Mouse (Mus musculus): ENCODE results near the gene Ankrd33. TPM values are rescaled to one million over a fixed set of nuclear protein-coding genes. Genes with fewer than 3 reads are reported as not detected.

The Ankrd33 gene
- polyA plus RNA-seq (2012; rRNA removed) = not detected in 2 replicates

DNA sequence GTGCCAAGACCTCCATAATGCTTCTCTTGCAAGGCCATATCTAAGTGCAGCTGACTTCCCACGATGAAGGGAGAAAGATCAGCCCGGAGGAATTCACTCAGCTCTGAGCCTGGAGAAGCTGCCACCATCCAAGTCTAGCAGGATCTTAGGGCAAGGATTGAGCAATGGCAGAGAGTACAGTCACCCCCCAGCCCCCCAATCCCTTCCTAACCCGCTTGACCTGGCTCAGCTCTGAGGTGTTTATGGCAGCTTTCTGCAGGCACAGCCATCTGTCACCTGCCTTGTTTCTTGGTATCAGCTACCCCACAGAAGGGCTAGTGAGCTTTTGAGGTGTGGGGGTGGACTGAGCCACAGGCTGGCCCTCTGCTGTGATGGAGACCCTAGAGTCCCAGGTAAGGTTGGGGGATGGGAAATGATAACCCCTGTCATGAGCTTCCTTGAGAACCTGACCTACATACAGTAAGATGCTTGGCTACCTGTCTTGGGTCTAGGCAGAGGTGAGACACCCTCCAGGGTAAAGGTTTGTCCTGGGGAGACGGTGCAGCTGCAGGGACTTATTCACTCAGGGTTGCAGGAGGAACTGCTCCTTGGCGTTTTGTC, at the start of gene Ankrd33:
TSS of gene Ankrd33 (plus strand) at position 245 of the 600 bp plus-strand sequence.

DNA sequence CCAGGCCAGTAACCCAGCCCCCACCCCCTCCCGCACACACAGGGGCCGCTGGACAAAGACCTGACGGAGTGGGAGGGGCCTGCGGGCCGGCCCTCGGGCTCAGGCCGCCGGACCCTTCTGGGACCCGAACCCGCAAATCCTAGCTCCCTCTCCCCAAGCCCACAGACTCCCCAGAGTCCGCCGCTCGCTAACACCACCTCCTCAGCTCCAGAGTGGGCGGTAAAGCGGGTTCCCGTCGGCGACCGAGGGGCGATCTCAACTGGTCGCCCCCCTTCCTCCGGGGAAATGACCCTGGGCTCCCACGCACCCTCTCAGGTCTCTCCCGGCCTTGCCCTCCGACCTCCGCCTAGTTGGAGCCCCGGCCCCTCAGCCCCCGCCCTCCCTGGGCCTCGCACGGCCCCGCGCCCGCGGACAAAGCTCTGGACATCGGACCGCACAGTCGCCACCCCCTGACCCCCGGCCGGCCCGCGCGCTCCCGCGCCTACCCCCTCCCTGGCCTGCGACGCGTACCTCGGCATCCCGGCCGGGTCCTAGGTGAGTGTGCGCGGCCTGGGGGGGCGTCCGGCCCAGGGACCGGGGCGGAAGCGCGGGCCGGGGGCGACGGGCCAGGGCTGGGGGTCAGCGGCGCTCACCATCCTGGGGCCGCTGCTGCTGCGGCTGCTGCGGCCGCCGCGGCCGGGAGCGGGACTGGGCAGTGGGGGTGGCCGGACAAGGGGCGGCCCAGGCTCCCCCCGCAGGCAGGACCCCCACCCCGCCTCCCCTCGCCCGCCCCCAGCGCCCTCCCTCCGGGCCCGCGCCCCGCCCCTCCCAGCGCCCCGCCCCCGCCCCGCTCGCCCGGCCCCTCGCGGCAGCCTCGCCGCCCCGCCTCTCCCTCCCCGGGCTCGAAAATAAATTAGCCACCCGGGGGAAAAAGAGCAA, 37.5 kb upstream of the Ankrd33 start, which contains the start of gene Fignl2:
TSS of gene Fignl2 (minus strand) at position 755 of the 918 bp plus-strand sequence.

DNA sequence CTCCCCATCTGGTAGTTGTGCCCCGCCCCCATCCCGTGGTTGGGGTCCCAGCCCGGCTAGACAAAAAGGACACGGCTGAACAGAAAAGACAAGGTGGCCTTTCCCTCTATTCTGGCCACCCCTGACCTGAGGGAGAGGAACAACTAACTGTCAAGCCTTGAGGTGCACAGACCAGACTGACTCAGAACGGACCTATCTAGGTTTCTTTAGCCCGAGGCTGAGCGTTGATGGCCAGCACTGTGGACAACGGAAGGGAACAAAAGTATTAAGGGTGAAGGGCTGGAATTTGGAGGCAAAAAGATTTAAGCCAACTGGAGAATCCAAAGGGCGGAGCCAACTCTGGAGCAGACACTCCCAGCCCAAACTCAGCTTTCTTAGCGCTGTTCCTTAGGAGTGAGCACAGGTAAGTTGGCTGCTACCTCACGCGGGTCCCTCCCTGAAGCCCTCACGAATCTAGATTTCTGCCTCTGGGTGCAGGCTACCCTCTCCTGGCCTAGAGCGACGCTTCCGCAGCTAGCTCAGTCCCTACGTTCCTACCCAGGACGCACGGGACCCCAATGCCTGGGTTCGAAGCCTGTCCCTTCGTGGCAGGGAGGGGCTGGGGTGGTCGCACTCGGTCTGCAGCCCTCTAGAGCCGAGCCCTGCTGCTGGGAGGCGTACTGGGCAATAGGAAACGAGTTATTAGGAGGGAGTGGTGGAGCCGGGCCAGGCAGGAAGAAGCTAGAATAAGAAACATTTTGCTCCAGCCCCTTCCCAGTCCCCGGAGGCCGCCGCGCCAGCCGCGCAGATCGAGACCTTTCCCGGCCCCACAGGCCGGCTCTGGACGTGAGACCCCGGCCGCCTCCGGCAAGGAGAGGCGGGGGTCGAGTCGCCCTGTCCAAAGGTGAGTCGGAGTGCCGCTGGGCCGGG, 12.9 kb downstream of the Ankrd33 start, which contains the start of gene Acvrl1:
TSS of gene Acvrl1 (plus strand) at position 342 of the 909 bp plus-strand sequence.

Other genes starting within 250 kb of the Ankrd33 start
- 0.61 and 0.80 TPM in 2 replicates for gene Scn8a, start 245.9 kb upstream of the Ankrd33 start, polyA plus RNA-seq (2012; rRNA removed)
- 0.44 and 1.4 TPM in 2 replicates for gene Gm47841, start 68.4 kb upstream of the Ankrd33 start, polyA plus RNA-seq (2012; rRNA removed)
- 14.2 and 22.2 TPM in 2 replicates for gene Fignl2, start 37.2 kb upstream of the Ankrd33 start, polyA plus RNA-seq (2012; rRNA removed)
- gene Acvrl1, start 12.8 kb downstream of the Ankrd33 start, polyA plus RNA-seq (2012; rRNA removed) = 62.2 and 66.7 TPM in 2 replicates
- 27.6 and 30.0 TPM in 2 replicates for gene Acvr1b, start 58.3 kb downstream of the Ankrd33 start, polyA plus RNA-seq (2012; rRNA removed)
- 50.3 and 58.7 TPM in 2 replicates for gene Grasp, start 108.4 kb downstream of the Ankrd33 start, polyA plus RNA-seq (2012; rRNA removed)
- 57.1 and 60.0 TPM in 2 replicates for gene Nr4a1, start 138.5 kb downstream of the Ankrd33 start, polyA plus RNA-seq (2012; rRNA removed)
- 46.9 and 53.2 TPM in 2 replicates for gene Atg101, start 168.5 kb downstream of the Ankrd33 start, polyA plus RNA-seq (2012; rRNA removed)
- gene 6030408B16Rik, start 177.5 kb downstream of the Ankrd33 start, polyA plus RNA-seq (2012; rRNA removed) = 26.0 and 29.6 TPM in 2 replicates